ENCODE assay signal across 24 mouse cellular contexts in genomic region chr3:101961146-101961835, GRCm38 (mm10). TPM values are rescaled to one million over a fixed set of nuclear protein-coding genes. Genes with fewer than 3 reads are reported as not detected.
"Had no signal": no experiment of that assay in that cellular context is flagged by ENCODE, and none has a peak within 500 bp of the region (broad histone marks: within the 10 kb centered on the region; RNA-seq: fewer than 3 reads in every experiment).

No protein-coding gene starts in this region.

- H3K4me2 ChIP-seq: lung, embryonic 14.5 days; midbrain, embryonic 12.5 days; neural tube, embryonic 13.5 days; neural tube, embryonic 15.5 days had no signal

- H3K4me3 ChIP-seq: midbrain, embryonic 10.5 days; midbrain, embryonic 12.5 days; myocyte; neural tube, embryonic 13.5 days; neural tube, embryonic 15.5 days had no signal

- ATAC-seq: midbrain, embryonic 16.5 days had no signal

- DNase-seq: lung, embryonic 14.5 days; lung, postnatal 10 days; lung, postnatal 4 days; midbrain, embryonic 14.5 days; retina, postnatal 1 day; right cerebral cortex, adult 18-20 months; right cerebral cortex, postnatal 25 days; right cerebral cortex, postnatal 4 days; spleen, adult 18-20 months; thymus, adult 18-20 months; thymus, postnatal 14 days; thymus, postnatal 36 days had no signal

- H3K27me3 ChIP-seq: neural tube, embryonic 13.5 days; neural tube, embryonic 15.5 days had no signal

- H3K36me3 ChIP-seq: midbrain, embryonic 10.5 days; midbrain, embryonic 12.5 days; neural tube, embryonic 13.5 days; neural tube, embryonic 15.5 days had no signal

- H3K9ac ChIP-seq: lung, embryonic 14.5 days; midbrain, embryonic 12.5 days; neural tube, embryonic 13.5 days; neural tube, embryonic 15.5 days had no signal

- H3K27ac ChIP-seq: midbrain, embryonic 10.5 days; midbrain, embryonic 12.5 days; neural tube, embryonic 13.5 days; neural tube, embryonic 15.5 days had no signal

- H3K9me3 ChIP-seq: midbrain, embryonic 10.5 days; midbrain, embryonic 12.5 days; neural tube, embryonic 13.5 days; neural tube, embryonic 15.5 days had no signal

RNA-seq across cellular contexts. Expression of gene Nhlh2, which starts 48.6 kb away (rescaled TPM):
- total RNA-seq: megakaryocyte, adult 5-6 weeks; megakaryocyte-erythroid progenitor cell, adult 5-6 weeks had no signal
- polyA plus RNA-seq: lung, embryonic 14.5 days; lung, embryonic 16.5 days; stomach, embryonic 14.5 days; stomach, embryonic 16.5 days; thymus, postnatal 0 days had no signal
